Mouse (Mus musculus) liver, embryonic 16.5 days (tissue): ENCODE results near the gene Bdkrb2. TPM values are rescaled to one million over a fixed set of nuclear protein-coding genes. Genes with fewer than 3 reads are reported as not detected.

Experiments used
- ATAC-seq: fragments of 200-750 bp; cut with Nextera tagmentation; 2 replicates; pipeline ENCODE4 v1.8.0; 2017; ENCODE audit warnings: low read depth, mild to moderate bottlenecking, moderate number of reproducible peaks, moderate library complexity
- H3K27ac ChIP-seq: fragments of 300-500 bp; sonication (generic); 2 replicates; pipeline ENCODE4 v1.5.1; 2014; ENCODE audit warnings: mild to moderate bottlenecking, low read length
- H3K27me3 ChIP-seq: fragments of 300-500 bp; sonication (generic); 2 replicates; pipeline ENCODE4 v1.6.1; 2014; ENCODE audit warnings: low read depth, low read length, mixed read lengths; ENCODE audit not compliant: control insufficient read depth, insufficient read depth
- H3K36me3 ChIP-seq: fragments of 300-500 bp; sonication (generic); 2 replicates; pipeline ENCODE4 v1.6.1; 2014; ENCODE audit warnings: mild to moderate bottlenecking; ENCODE audit not compliant: control insufficient read depth, insufficient read depth
- H3K4me1 ChIP-seq: fragments of 300-500 bp; sonication (generic); 2 replicates; pipeline ENCODE4 v1.6.1; 2014; ENCODE audit warnings: low read depth, low read length, mixed read lengths; ENCODE audit not compliant: control insufficient read depth
- H3K4me2 ChIP-seq: fragments of 300-500 bp; sonication (generic); 2 replicates; pipeline ENCODE4 v1.6.1; 2014; ENCODE audit warnings: low read depth, low read length, mixed read lengths
- H3K4me3 ChIP-seq: fragments of 300-500 bp; sonication (generic); 2 replicates; pipeline ENCODE4 v1.5.1; 2014; ENCODE audit warnings: low read depth, mild to moderate bottlenecking, low read length
- H3K9ac ChIP-seq: fragments of 300-500 bp; sonication (generic); 2 replicates; pipeline ENCODE4 v1.6.1; 2014; ENCODE audit warnings: low read depth, low read length
- H3K9me3 ChIP-seq: fragments of 300-500 bp; sonication (generic); replicated peaks from 2 replicates; pipeline ENCODE4 v1.6.1; 2016; ENCODE audit warnings: low read length; ENCODE audit not compliant: control insufficient read depth
- WGBS: fragments of 180-500 bp; shearing (Covaris S2); extraction: QIAGEN DNeasy Blood & Tissue Kit; methylation state at CpG from one replicate; pipeline ENCODE4 v1.1.7; 2014; ENCODE audit not compliant: insufficient replicate concordance; 5-methylcytosine and 5-hydroxymethylcytosine counted together
- polyA plus RNA-seq: library from polyadenylated mRNA; unstranded; fragments of >200 nt; fragmentation: Nextera tagmentation; extraction: Ambion mirVana; gene quantifications from 2 replicates; pipeline ENCODE4 v1.2.1, GENCODE M21; 2015

The Bdkrb2 gene
- polyA plus RNA-seq, 1 experiment from 2014 or later = 0.04 TPM

GRCm38 (mm10) chr12:105592361-105592761, 29.3 kb downstream of the Bdkrb2 start:
- Histone ChIP-seq H3K27ac (no peak overlapping the region), H3K9ac (no peak overlapping the region), H3K4me2 (no peak overlapping the region), H3K36me3 (no peaks in the 10 kb centered on the region), H3K9me3 (no peaks in the 10 kb centered on the region), H3K27me3 (no peaks in the 10 kb centered on the region), H3K4me1 (no peaks in the 10 kb centered on the region), H3K4me3 (no peak overlapping the region)
- WGBS = 85% methylated on average over 23 of the region's 23 CpGs
- ATAC-seq = no peak

- no peaks in the 10 kb centered on the region for H3K9me3 ChIP-seq
- H3K4me1 ChIP-seq = no peaks in the 10 kb centered on the region
- no peak overlapping the region for H3K4me2 ChIP-seq
- no peak overlapping the region for H3K27ac ChIP-seq
- ATAC-seq = no peak
- H3K27me3 ChIP-seq = no peaks in the 10 kb centered on the region
- H3K9ac ChIP-seq = no peak overlapping the region
- 44% methylated on average over 4 of the region's 4 CpGs for WGBS
- no peaks in the 10 kb centered on the region for H3K36me3 ChIP-seq
- no peak overlapping the region for H3K4me3 ChIP-seq
These were observed 30.4 kb downstream of the Bdkrb2 start for GRCm38 (mm10) chr12:105593471-105593870.

- H3K36me3 ChIP-seq = no peaks in the 10 kb centered on the region
- no peak overlapping the region for H3K9ac ChIP-seq
- H3K9me3 ChIP-seq = no peaks in the 10 kb centered on the region
- H3K4me1 ChIP-seq = no peaks in the 10 kb centered on the region
- no peak overlapping the region for H3K4me3 ChIP-seq
- no peaks in the 10 kb centered on the region for H3K27me3 ChIP-seq
- 0 out of 2 replicates have a peak, but pooled peaks have one; percentile 5 for ATAC-seq
- WGBS = 67% methylated on average over 8 of the region's 8 CpGs
- no peak overlapping the region for H3K27ac ChIP-seq
- no peak overlapping the region for H3K4me2 ChIP-seq
These were observed 34.1 kb downstream of the Bdkrb2 start for GRCm38 (mm10) chr12:105597135-105597534.

- no peak for ATAC-seq
- Histone ChIP-seq H3K9ac (no peak overlapping the region), H3K36me3 (no peaks in the 10 kb centered on the region), H3K27ac (no peak overlapping the region), H3K27me3 (no peaks in the 10 kb centered on the region), H3K4me1 (no peaks in the 10 kb centered on the region), H3K4me2 (no peak overlapping the region), H3K4me3 (no peak overlapping the region), H3K9me3 (no peaks in the 10 kb centered on the region)
- 47% methylated on average over 10 of the region's 10 CpGs for WGBS
These were observed 35.5 kb downstream of the Bdkrb2 start for GRCm38 (mm10) chr12:105598503-105598902.

- H3K9me3 ChIP-seq = no peaks in the 10 kb centered on the region
- no peak for ATAC-seq
- no peaks in the 10 kb centered on the region for H3K36me3 ChIP-seq
- H3K4me2 ChIP-seq = no peak overlapping the region
- 57% methylated on average over 5 of the region's 5 CpGs for WGBS
- no peak overlapping the region for H3K9ac ChIP-seq
- H3K27me3 ChIP-seq = no peaks in the 10 kb centered on the region
- H3K27ac ChIP-seq = no peak overlapping the region
- H3K4me3 ChIP-seq = no peak overlapping the region
- H3K4me1 ChIP-seq = no peaks in the 10 kb centered on the region
These were observed 36.1 kb downstream of the Bdkrb2 start for GRCm38 (mm10) chr12:105599098-105599497.

GRCm38 (mm10) chr12:105601586-105601985, 38.6 kb downstream of the Bdkrb2 start:
- no peaks in the 10 kb centered on the region for H3K4me1 ChIP-seq
- 48% methylated on average over 6 of the region's 6 CpGs for WGBS
- H3K36me3 ChIP-seq = no peaks in the 10 kb centered on the region
- no peaks in the 10 kb centered on the region for H3K27me3 ChIP-seq
- H3K9me3 ChIP-seq = no peaks in the 10 kb centered on the region
- no peak overlapping the region for H3K4me3 ChIP-seq
- no peak overlapping the region for H3K9ac ChIP-seq
- no peak for ATAC-seq
- H3K4me2 ChIP-seq = no peak overlapping the region
- no peak overlapping the region for H3K27ac ChIP-seq

GRCm38 (mm10) chr12:105602581-105603210, 39.7 kb downstream of the Bdkrb2 start, which contains the start of gene Bdkrb1:
TSS of gene Bdkrb1 (plus strand) at chr12:105603085.
- 77% methylated on average over 11 of the region's 11 CpGs for WGBS
- Histone ChIP-seq H3K9ac (no peak within 1 kb of the TSS), H3K9me3 (no peaks in the 10 kb centered on the region), H3K4me3 (no peak within 1 kb of the TSS), H3K27ac (no peak within 1 kb of the TSS), H3K4me2 (no peak within 1 kb of the TSS), H3K27me3 (no peaks in the 10 kb centered on the region), H3K36me3 (no peaks in the 10 kb centered on the region), H3K4me1 (no peaks in the 10 kb centered on the region)
- no peak for ATAC-seq

GRCm38 (mm10) chr12:105603904-105604303, 40.9 kb downstream of the Bdkrb2 start:
- 80% methylated on average over 11 of the region's 11 CpGs for WGBS
- no peak overlapping the region for H3K27ac ChIP-seq
- no peak for ATAC-seq
- no peak overlapping the region for H3K4me3 ChIP-seq
- H3K9me3 ChIP-seq = no peaks in the 10 kb centered on the region
- H3K9ac ChIP-seq = no peak overlapping the region
- no peak overlapping the region for H3K4me2 ChIP-seq
- no peaks in the 10 kb centered on the region for H3K27me3 ChIP-seq
- no peaks in the 10 kb centered on the region for H3K36me3 ChIP-seq
- H3K4me1 ChIP-seq = no peaks in the 10 kb centered on the region

GRCm38 (mm10) chr12:105605212-105605611, 42.2 kb downstream of the Bdkrb2 start:
- Histone ChIP-seq H3K9me3 (no peaks in the 10 kb centered on the region), H3K9ac (no peak overlapping the region), H3K36me3 (no peaks in the 10 kb centered on the region), H3K4me2 (no peak overlapping the region), H3K4me1 (no peaks in the 10 kb centered on the region; the same call in 1 of the 2 replicates), H3K27me3 (no peaks in the 10 kb centered on the region), H3K4me3 (no peak overlapping the region), H3K27ac (no peak overlapping the region)
- WGBS = 65% methylated on average over 8 of the region's 8 CpGs
- ATAC-seq = no peak
